Mouse (Mus musculus) R1 (cell line): ENCODE results near the gene Fbxo36.

Source experiments
- DNase-seq: peaks from one replicate; pipeline ENCODE4 v3.0.0-alpha.2; 2018; ENCODE audit warnings: low read depth, low spot score

Gene Fbxo36

GRCm38 (mm10) chr1:84945950-84946349 lies 106.3 kb downstream of the Fbxo36 start:
- no peak for DNase-seq

GRCm38 (mm10) chr1:84947390-84947789 lies 107.7 kb downstream of the Fbxo36 start:
- no peak for DNase-seq
